Mouse (Mus musculus) T-helper 17 cell (primary cell): ENCODE results near the gene Gucy2g.

Experiments
- in situ Hi-C, 2 experiments: fragments of 300-600 bp; cut with MboI, MseI; formaldehyde crosslinking; loops; 1 replicate in 1 of 2; 2 replicates in 1 of 2; pipeline ENCODE4 v1.15.1; 2025; ENCODE audit warnings: high pct_unique_total_duplicates in 2 of 2

Gene Gucy2g

GRCm38 (mm10) chr19:55250451-55250850, 9.4 kb upstream of the Gucy2g start:
- in situ Hi-C loops: loop anchor here in 1 of 2 experiments (25.0 kb wide), 1 partner anchor 1838 kb away; no protein-coding TSS in a partner anchor

DNA sequence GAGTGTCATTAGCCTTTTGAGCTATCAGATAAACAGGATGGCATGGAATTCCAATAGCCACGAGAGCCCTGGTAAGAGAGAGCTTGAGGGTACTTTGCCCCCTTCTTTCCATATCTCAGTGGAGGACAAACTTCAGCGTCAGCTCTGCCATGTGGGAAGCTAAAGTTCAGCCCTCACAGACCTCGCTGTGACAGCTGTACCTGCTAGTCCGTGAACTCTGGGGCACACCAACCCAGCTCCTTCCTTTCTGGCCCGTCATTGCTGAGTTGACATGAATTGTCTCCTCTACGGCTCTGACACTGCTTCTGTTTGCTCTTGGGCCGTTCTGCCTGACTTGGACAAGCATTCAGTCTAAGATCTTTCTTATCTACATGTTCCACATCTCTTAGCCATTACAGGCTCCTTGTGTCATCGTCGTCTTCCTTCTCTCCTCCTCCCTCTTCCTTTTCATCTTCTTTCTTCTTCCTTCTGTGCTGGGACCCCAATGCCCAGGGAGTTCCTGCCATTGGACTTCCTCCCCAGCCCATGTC, 7.0 kb upstream of the Gucy2g start:
- in situ Hi-C loops: no loop called here

DNA sequence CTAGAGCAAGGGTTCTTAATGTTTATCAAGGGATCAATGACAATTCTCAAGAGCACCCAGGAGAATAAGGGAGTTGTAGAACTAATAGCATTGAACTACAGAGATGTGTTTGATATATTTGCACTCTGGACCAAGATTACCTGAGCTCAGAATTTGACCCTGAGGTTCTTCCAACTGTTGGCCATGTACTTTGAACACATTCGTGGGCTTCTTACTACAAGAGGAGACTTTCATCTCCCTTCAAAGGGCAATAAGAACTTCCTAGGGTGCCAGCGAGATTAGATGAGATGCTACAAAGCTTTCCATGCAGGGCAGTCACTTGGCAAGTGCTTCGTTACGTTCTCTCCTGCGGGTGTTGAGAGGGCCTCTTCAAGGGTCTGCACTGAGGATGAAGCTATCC, 6.5 kb upstream of the Gucy2g start:
- in situ Hi-C loops: no loop called here

DNA sequence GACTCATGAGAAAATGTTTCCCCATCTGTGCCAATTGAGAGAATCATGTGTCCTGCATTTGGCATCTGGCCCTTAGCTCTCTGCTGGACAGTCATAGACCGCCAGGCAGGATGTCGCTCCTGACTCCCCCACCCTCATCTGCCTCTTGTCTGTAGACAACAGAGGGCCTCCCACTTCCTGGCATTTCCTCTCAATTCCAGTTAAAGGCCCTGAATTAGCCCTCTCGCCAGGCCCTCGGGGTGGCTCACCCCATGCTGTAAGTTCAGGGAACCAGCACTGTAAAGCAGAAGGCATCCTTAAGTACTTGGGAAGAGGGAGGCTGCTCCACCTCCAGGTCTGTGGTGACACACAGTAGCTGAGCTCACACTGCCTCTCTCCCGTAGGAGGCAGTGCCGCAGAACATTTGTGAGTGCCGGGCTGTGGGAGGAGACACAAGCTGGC, 3.8 kb upstream of the Gucy2g start:
- in situ Hi-C loops: no loop called here

- in situ Hi-C loops: no loop called here
Observed at GRCm38 (mm10) chr19:55239766-55240426, 1.1 kb downstream of the Gucy2g start.

DNA sequence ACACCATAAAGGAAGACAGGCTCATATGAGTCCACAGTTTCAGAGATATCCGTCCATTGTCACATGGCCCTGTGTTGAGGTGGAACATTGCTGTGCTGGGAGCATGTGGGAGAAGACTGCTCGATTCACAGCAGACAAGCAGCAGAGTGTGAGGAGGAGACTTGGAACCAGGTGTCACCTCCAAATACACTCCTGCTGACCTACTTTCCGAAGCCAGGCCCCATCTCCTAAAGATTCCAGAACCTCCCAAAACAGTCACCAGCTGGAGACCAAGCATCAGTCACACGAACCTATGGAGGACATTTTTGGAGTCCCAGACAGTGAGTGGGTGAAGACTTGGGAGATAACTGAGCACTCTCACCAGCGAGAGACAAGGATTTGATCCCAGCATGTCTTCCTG, 4.5 kb downstream of the Gucy2g start:
- in situ Hi-C loops: no loop called here

DNA sequence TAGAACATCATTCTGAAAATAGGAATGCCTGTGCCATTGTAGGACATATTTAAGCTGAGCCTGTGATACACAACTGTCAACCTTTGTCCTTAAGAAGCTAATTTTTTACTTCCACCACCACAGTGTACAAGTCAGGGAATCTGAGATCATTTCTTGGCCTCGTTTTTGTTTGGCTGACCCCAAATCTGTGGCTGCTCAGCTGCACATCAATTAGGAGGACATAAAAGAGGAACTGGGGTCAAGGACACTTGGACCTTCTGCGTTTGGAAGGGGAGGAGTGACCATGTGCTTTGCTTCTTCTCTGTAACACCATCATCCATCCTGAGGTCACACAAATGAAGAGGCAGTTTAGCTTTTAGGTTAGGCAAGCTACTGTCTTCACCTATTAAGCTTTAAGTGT, 5.0 kb downstream of the Gucy2g start:
- in situ Hi-C loops: no loop called here

DNA sequence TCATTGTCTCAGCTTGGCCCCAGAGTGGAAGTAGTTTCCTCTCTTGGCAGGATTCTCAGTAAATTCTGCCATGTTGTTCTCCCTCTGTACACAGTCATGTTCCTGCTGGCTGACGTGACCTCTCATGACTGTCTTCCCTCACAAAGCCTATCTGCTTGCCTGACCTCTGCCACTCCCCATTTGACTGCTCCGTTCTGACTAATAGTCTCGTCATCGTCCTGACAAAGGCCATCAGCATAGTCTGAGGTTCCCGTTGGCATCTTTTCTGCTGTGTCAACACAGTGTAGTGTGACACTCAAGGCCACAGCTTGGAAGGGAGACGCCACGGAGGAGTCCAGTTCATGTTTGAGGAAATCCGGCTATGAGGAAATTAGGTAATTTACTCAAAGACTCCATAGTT, 8.9 kb downstream of the Gucy2g start:
- in situ Hi-C loops: no loop called here

GRCm38 (mm10) chr19:55231081-55231480, 10.0 kb downstream of the Gucy2g start:
- in situ Hi-C loops: no loop called here

- in situ Hi-C loops: no loop called here
Observed at GRCm38 (mm10) chr19:55227135-55227534, 13.9 kb downstream of the Gucy2g start.

GRCm38 (mm10) chr19:55226621-55227020, 14.4 kb downstream of the Gucy2g start:
- in situ Hi-C loops: no loop called here

DNA sequence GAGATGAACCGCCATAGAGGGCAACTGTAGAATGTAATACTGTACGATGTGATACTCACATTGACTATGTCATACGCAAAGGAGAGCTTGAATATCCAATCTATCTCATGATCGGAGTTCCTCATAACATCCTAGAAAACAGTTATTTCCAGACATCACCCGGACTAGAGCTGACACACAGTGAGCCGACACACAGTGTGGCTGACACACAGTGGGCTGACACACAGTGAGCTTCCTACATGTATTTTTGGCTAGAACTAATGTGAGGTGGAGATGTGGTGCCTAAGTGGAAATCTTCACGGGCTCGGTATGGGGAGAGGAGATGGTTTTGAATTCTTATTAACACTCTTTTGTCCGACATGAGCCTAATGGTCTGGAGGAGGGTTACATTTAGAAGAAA, 18.8 kb downstream of the Gucy2g start:
- in situ Hi-C loops: loop anchor here in 1 of 2 experiments (5.0 kb wide), 1 partner anchor 85 kb away; no protein-coding TSS in a partner anchor

DNA sequence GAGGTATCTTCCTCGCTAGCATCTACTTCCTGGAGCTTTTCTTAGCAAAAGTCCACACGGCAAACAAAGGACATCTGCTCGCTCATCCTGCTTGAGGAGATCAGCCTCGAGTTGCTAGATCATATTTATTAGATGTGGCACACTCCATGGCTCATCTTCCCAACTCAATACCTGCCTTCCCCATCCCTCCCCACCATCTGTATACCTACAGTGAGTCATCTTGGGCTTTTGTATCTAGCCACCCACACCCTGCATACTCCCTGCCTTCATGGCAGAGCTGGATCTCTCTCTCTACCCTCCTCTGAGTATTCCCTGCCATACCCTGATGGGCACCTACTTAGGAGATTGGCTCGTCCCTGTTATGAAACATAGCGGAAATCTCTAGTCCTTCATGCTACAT, 19.8 kb downstream of the Gucy2g start:
- in situ Hi-C loops: loop anchor here in 1 of 2 experiments (5.0 kb wide), 1 partner anchor 86 kb away; no protein-coding TSS in a partner anchor

DNA sequence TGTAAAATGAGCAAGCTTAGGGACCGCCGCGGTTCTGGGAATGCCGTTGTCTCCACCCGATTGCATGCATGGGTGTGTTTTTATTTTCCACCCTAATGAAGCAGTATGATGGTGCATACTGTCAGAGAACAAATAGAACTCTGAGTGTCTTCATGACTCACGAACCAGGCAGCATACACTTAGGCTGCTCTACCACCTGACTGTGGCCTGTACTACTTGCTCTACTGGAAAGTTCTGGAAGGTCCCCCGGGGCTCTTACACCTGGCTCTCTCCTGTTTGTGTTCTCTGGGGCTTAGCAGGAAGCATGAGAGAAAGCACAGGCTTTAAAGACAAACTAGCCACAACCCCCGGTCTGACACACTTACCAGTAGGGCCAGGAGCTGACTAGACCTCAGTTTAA, 21.7 kb downstream of the Gucy2g start:
- in situ Hi-C loops: no loop called here

DNA sequence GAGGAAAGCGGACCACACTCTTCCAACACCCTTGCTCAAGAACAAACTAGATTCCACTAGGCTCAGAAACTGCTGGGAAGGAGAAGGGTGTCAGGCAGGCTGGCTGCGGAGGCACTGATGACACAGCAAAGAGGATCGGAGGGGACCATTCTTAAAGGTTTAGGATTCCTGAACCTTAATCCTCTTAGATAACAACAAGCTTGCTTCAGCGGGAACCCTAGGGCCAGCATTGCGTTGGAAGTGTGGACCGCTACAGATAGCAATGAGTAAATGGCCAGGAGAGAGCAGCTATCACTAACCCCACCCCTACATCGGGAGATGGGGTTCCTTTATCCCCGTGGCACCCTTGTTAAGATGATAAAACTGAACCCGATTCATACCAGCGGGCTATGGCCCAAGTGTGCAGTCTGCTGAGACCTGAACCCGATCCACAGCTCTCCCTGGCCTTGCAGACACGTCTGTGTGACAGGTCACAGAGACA, 22.3 kb downstream of the Gucy2g start:
- in situ Hi-C loops: no loop called here

- in situ Hi-C loops: no loop called here
Observed at GRCm38 (mm10) chr19:55218192-55218739, 22.8 kb downstream of the Gucy2g start.

DNA sequence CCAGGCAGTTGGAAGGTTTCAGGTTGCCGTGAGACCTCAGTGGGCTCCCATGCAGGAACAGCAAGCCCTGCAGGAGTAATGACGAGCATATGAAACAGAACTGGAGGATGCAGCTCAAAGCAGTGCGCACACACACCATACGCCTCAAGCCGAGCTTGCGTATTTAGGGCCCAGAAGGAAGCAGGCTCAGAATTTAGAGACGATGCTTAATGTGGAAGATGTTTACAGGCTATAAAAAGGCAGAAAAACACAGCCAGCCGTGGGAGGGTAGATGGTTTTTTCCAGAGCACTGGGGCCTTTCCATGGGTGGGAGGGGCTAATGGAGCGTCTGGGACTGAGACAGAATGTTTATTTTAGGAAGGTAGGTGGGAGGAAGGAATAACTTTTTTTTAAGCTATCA, 23.7 kb downstream of the Gucy2g start:
- in situ Hi-C loops: no loop called here

DNA sequence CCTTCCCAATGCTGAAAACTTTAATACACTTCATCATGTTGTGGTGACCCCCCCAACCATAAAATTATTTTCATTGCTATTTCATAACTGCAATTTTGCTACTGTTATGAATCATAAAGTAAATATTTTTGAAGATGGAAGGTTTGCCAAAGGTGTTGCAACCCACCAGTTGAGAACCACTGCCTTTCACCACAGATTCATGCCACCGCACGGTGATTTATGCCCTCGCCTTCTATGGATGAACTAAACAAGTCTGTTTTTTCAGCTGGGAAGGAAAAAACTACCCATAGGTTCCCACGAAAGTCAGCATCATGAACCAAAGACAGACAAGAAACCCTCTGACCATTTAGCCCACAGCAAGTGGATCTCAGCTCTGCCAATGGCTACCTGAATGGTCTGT, 24.2 kb downstream of the Gucy2g start:
- in situ Hi-C loops: no loop called here

DNA sequence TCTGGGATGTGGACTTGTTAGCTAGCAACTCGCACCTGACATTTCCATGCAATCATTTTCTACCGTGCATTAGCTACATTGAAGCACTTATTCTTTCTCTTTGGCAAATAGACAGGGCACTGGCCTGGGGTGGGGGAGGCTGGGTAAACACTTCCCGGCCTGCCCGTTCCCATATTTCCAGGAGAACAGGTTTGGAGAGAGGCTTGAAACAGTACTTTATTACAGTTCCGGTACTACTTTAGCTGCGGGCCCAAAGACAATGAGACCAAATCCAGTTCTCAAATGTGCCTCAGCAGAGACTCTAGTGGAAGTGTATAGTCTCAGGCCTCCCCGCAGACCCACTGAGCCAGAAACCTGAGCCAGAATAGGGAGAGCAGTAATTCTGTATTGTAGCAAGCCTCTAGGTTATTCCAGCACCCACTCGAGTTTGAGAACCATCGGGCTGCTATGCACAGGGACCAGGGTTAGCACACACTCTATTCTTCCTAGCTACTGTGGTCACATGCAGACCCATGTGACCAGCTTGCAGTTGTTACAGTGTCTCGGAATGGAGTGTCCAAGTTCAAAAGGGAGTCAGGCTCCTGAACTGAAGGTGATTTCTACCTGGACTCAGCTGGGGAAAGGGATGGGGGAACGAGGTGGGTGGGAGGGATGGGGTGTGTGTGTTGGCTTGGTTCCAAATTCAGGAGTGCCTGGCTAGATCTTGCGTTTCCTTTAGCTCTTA, 27.3 kb downstream of the Gucy2g start:
- in situ Hi-C loops: no loop called here

DNA sequence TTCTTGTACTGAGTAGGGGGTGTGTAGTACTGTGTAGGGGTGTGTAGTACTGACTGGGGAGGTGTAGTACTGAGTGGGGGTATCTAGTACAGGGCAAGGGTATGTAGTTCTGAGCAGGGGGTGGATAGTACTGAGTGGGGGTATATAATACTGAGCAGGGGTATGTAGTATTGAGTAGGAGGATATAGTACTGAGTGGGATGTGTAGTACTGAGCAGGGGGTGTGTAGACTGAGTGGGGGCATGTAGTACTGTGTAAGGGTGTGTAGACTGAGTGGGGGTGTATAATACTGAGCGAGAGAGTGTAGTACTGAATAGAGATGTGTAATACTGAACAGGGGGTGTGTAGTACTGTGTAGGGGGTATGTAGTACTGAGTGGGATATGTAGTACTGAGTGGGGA, 29.3 kb downstream of the Gucy2g start:
- in situ Hi-C loops: no loop called here

GRCm38 (mm10) chr19:55209084-55209483, 32.0 kb downstream of the Gucy2g start:
- in situ Hi-C loops: no loop called here

GRCm38 (mm10) chr19:55208654-55209053, 32.4 kb downstream of the Gucy2g start:
- in situ Hi-C loops: no loop called here
